Mouse (Mus musculus) layer of hippocampus, adult 9-11 months (tissue): Measurements from ENCODE around the gene Cspg4.
"Not testable (repeated sequence)": the region's sequence is repeated elsewhere in the genome, so short reads cannot be mapped to it uniquely, and the experiment has no call there.

Experiments
- DNase-seq: peaks from one replicate; pipeline ENCODE4 v3.0.0; 2022

Gene Cspg4

GRCm38 (mm10) chr9:56928041-56928811 lies 63.4 kb downstream of the Cspg4 start, which contains the start of gene Snx33:
Gene Snx33 (minus strand): TSS chr9:56928371.
- peak; percentile 84 for DNase-seq

GRCm38 (mm10) chr9:56929496-56929895 lies 64.7 kb downstream of the Cspg4 start:
- no peak for DNase-seq

GRCm38 (mm10) chr9:56930556-56930955 lies 65.7 kb downstream of the Cspg4 start:
- no peak for DNase-seq

GRCm38 (mm10) chr9:56936861-56937222 lies 72.0 kb downstream of the Cspg4 start:
- no peak for DNase-seq

- peak; percentile 93 for DNase-seq
Observed at GRCm38 (mm10) chr9:56937223-56938160, 72.7 kb downstream of the Cspg4 start, which contains the start of gene Imp3. Gene Imp3 (plus strand): TSS chr9:56937475.

- DNase-seq = no peak
Observed at GRCm38 (mm10) chr9:56938374-56938773, 73.5 kb downstream of the Cspg4 start.

- DNase-seq = not testable (repeated sequence)
Observed at GRCm38 (mm10) chr9:56947481-56947880, 82.6 kb downstream of the Cspg4 start.

GRCm38 (mm10) chr9:56948699-56949098 lies 83.9 kb downstream of the Cspg4 start:
- not testable (repeated sequence) for DNase-seq
